Mouse (Mus musculus): ENCODE measurements around the gene Usp10. TPM values are rescaled to one million over a fixed set of nuclear protein-coding genes. Genes with fewer than 3 reads are reported as not detected.

The Usp10 gene
- polyA plus RNA-seq, 1 experiment: 81.9 TPM

DNA sequence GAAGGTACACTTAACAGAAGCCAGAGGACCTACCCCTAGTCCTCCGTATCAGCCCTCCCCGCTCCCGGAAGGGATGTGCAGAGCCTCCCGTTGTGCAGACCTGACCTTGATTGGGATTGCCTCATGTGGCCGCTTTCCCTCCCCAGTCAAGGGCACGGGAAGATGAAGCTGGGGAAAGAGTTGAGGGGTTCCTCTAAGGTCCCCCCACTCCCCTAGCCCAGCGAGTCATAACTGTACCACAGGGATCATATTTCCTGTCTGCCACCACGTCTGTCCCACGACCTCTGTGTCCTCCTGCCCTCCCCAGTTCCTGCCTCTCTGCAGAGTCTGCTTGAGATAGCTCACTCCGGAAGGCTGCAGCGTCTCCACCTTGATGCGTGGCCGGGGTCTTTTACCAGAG, 12.2 kb upstream of the Usp10 start:
- Histone ChIP-seq H3K4me3 (ENCODE audit: extremely low read depth, insufficient read depth, insufficient read length) (no peak overlapping the region), H3K4me1 (ENCODE audit: control insufficient read depth, insufficient read depth, insufficient read length) (peaks cover 2% of the 10 kb centered on the region; the same call in 1 of the 2 replicates), H3K27ac (ENCODE audit: insufficient read depth, low read length) (no peak overlapping the region), H3K27me3 (ENCODE audit: control insufficient read depth, insufficient read depth, low read length) (no peaks in the 10 kb centered on the region), H3K36me3 (ENCODE audit: control insufficient read depth, insufficient read depth, low read length) (no peaks in the 10 kb centered on the region)
- no peak for DNase-seq (ENCODE audit: low read depth in 1 of 2, low spot score in 2 of 2)
- WGBS: 16% methylated on average over 13 of the region's 13 CpGs
- TF ChIP-seq POLR2A (IDR thresholded peaks at IDR 0.05; ENCODE audit: low read depth, low read length) (no peak), CTCF (IDR thresholded peaks at IDR 0.05; ENCODE audit: extremely low read depth, insufficient read depth, insufficient read length, insufficient replicate concordance) (no peak)

DNA sequence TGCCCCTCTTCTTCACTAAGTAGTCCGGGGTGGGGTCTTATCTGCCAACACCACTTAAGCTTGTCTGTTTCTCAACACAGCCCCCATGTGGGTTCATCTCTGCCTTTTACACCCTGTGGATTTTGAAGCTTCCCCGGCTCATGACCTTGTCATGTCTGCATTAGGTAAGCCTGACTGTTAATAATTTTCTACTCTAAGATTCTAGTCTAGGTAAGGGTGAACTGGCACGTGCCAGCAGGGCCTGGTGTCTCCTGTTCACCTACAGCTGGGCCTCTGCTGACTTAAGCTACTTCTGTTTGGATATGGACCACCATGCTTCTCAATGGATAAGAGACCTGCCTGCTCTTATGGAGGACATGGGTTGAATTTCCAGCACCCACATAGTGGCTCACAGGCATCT, 8.8 kb upstream of the Usp10 start:
- Histone ChIP-seq H3K4me1 (ENCODE audit: control insufficient read depth, insufficient read depth, insufficient read length) (peaks cover 2% of the 10 kb centered on the region; the same call in 1 of the 2 replicates), H3K36me3 (ENCODE audit: control insufficient read depth, insufficient read depth, low read length) (no peaks in the 10 kb centered on the region), H3K27ac (ENCODE audit: insufficient read depth, low read length) (no peak overlapping the region), H3K27me3 (ENCODE audit: control insufficient read depth, insufficient read depth, low read length) (no peaks in the 10 kb centered on the region), H3K4me3 (ENCODE audit: extremely low read depth, insufficient read depth, insufficient read length) (no peak overlapping the region)
- WGBS: 83% methylated on average over 3 of the region's 3 CpGs
- no peak for TF ChIP-seq CTCF (IDR thresholded peaks at IDR 0.05; ENCODE audit: extremely low read depth, insufficient read depth, insufficient read length, insufficient replicate concordance)
- TF ChIP-seq POLR2A (IDR thresholded peaks at IDR 0.05; ENCODE audit: low read depth, low read length): no peak
- no peak for DNase-seq (ENCODE audit: low read depth in 1 of 2, low spot score in 2 of 2)

DNA sequence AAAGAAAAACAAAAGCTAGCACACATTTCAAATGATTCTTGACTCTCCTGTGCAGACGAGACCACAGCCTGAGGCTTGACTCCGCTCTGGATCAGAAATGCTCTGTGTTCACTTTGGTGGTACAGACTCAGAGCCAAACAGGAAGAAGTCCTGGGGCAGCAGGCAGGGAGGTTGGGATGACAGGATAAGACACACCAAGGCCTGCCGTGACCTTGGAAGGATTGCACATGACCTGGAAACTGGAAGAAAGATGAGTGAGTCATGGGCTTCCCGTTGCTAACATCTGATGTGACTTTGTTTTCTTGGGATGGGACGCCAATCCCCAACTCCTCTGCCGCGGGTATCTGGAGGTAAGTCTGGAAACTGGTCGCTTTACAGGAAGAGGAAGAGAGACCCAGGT, 8.2 kb upstream of the Usp10 start:
- Histone ChIP-seq H3K4me3 (ENCODE audit: extremely low read depth, insufficient read depth, insufficient read length) (no peak overlapping the region), H3K4me1 (ENCODE audit: control insufficient read depth, insufficient read depth, insufficient read length) (peaks cover 2% of the 10 kb centered on the region; the same call in 1 of the 2 replicates), H3K27me3 (ENCODE audit: control insufficient read depth, insufficient read depth, low read length) (no peaks in the 10 kb centered on the region), H3K36me3 (ENCODE audit: control insufficient read depth, insufficient read depth, low read length) (no peaks in the 10 kb centered on the region), H3K27ac (ENCODE audit: insufficient read depth, low read length) (no peak overlapping the region)
- DNase-seq (ENCODE audit: low read depth in 1 of 2, low spot score in 2 of 2): no peak
- 75% methylated on average over 8 of the region's 8 CpGs for WGBS
- no peak for TF ChIP-seq POLR2A (IDR thresholded peaks at IDR 0.05; ENCODE audit: low read depth, low read length)
- no peak for TF ChIP-seq CTCF (IDR thresholded peaks at IDR 0.05; ENCODE audit: extremely low read depth, insufficient read depth, insufficient read length, insufficient replicate concordance)

DNA sequence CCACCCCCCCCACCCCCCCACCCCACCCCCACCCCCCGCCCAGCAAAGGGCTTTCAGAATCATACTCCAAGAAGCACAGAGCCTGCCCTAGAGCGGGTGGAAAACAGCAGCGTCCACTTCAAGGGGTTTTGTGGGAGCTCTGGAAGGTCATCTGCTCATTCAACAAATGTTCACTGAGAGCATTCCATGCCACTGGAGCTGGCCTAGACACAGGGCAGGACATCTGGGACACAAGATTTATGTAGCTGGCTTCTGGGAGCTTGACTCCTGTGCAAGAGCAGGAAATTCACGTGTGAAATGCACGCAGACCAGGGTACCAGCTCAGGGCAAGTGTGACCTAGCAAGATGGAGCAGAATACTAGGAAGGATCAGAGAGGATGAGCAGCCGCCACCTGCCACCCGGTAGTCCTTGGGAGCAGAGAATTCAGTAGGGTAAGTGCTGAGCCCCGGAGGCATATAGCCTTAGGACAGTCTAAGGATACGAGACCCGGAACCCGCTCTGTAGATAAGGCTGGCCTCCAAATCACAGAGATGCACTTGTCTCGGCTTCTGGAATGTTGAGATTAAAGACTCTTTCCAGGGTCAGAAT, 5.7 kb upstream of the Usp10 start:
- no peak for DNase-seq (ENCODE audit: low read depth in 1 of 2, low spot score in 2 of 2)
- no peaks in the 10 kb centered on the region for H3K4me1 ChIP-seq (ENCODE audit: control insufficient read depth, insufficient read depth, insufficient read length)
- H3K27ac ChIP-seq (ENCODE audit: insufficient read depth, low read length): no peak overlapping the region
- H3K4me3 ChIP-seq (ENCODE audit: extremely low read depth, insufficient read depth, insufficient read length): no peak overlapping the region
- no peak for TF ChIP-seq POLR2A (IDR thresholded peaks at IDR 0.05; ENCODE audit: low read depth, low read length)
- TF ChIP-seq CTCF (IDR thresholded peaks at IDR 0.05; ENCODE audit: extremely low read depth, insufficient read depth, insufficient read length, insufficient replicate concordance): no peak
- no peaks in the 10 kb centered on the region for H3K27me3 ChIP-seq (ENCODE audit: control insufficient read depth, insufficient read depth, low read length)
- H3K36me3 ChIP-seq (ENCODE audit: control insufficient read depth, insufficient read depth, low read length): no peaks in the 10 kb centered on the region
- 81% methylated on average over 12 of the region's 12 CpGs for WGBS

DNA sequence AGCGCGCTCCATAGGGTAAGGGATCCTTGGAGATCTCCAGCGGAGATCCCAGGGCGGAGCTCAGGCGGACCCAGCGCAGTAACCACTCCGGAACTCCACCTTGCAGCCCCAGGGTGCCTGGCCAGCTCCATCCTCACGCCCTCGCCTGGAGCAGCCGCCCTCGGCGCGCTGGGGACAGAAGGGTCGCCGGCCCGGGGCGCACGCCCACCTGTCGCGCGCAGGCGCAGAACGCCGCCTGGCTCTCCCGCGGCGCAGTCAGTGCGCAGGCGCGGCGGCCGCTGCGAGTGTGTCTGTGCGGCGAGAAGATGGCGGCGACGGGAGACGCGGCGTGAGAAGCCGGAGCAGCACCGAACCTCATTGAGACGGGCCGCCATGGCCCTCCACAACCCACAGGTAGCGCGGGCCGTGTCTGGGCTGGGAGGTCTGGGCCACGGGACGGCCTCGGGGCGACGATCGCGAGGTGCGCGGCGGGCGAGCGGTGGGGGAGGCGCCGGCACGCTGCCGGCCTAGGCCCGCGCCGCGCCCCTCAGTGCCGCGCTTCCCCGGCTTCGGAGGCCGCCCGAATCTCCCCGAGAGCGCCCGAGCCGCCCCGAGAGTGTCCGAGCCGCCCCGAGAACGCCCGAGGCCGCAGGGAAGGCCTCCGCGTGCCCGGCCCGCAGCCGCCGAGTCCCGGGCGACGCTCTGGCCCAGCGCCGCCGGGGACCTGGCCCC, 542 bp downstream of the Usp10 start, which contains the start of gene Gm20388:
Gene Gm20388, plus strand, starts transcription at position 295 of the 711 bp plus-strand sequence.
- H3K36me3 ChIP-seq (ENCODE audit: control insufficient read depth, insufficient read depth, low read length): no peaks in the 10 kb centered on the region
- DNase-seq (ENCODE audit: low read depth in 1 of 2, low spot score in 2 of 2): peak; percentile 76 to 88
- under 1% methylated on average over 97 of the region's 97 CpGs for WGBS
- peak within 1 kb of the TSS; percentile 100 for H3K4me3 ChIP-seq (ENCODE audit: extremely low read depth, insufficient read depth, insufficient read length)
- TF ChIP-seq POLR2A (IDR thresholded peaks at IDR 0.05; ENCODE audit: low read depth, low read length): peak; percentile 73
- no peak for TF ChIP-seq CTCF (IDR thresholded peaks at IDR 0.05; ENCODE audit: extremely low read depth, insufficient read depth, insufficient read length, insufficient replicate concordance)
- no peaks in the 10 kb centered on the region for H3K27me3 ChIP-seq (ENCODE audit: control insufficient read depth, insufficient read depth, low read length)
- peaks cover 8% of the 10 kb centered on the region; the same call in 1 of the 2 replicates for H3K4me1 ChIP-seq (ENCODE audit: control insufficient read depth, insufficient read depth, insufficient read length)
- peak within 1 kb of the TSS; percentile 97 for H3K27ac ChIP-seq (ENCODE audit: insufficient read depth, low read length)

DNA sequence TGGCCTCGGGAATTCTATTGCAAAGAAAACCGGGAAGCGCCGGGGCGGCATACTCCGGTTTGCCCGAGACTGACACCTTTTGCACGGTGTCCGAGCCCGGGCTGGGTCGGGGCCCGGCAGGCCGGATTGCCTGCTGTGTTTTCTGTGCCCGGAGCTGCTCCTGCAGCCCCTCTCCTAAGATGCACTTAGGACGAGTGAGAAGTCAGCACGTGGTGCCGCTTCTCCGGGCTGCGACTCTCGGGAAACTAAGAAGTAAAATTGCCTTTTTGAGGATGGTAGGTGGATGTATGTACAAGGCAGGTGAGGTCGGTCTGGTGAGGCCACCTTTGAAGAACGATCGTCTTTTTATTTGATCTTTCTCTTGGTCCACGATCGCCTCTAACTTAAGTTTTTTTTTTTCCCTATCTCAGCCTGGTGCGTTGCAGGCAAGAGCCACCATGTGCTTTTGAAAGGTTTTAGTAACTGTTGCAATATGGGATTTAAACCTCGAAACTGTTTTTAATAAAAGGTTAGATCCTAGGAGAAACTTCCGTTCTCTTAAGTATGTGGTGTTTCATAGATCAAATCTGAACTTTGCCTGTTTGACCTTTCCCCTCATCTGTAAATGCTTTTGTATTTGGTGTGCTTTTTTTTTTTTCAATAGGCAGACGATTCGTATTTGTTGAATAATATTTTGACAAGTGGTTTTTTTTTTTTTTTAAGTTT, 1.2 kb downstream of the Usp10 start:
- peaks cover 8% of the 10 kb centered on the region; the same call in 1 of the 2 replicates for H3K4me1 ChIP-seq (ENCODE audit: control insufficient read depth, insufficient read depth, insufficient read length)
- TF ChIP-seq CTCF (IDR thresholded peaks at IDR 0.05; ENCODE audit: extremely low read depth, insufficient read depth, insufficient read length, insufficient replicate concordance): no peak
- no peak for TF ChIP-seq POLR2A (IDR thresholded peaks at IDR 0.05; ENCODE audit: low read depth, low read length)
- no peaks in the 10 kb centered on the region for H3K27me3 ChIP-seq (ENCODE audit: control insufficient read depth, insufficient read depth, low read length)
- DNase-seq (ENCODE audit: low read depth in 1 of 2, low spot score in 2 of 2): no peak
- WGBS: 2% methylated on average over 30 of the region's 30 CpGs
- peak overlapping the region; percentile 100 for H3K4me3 ChIP-seq (ENCODE audit: extremely low read depth, insufficient read depth, insufficient read length)
- H3K36me3 ChIP-seq (ENCODE audit: control insufficient read depth, insufficient read depth, low read length): no peaks in the 10 kb centered on the region
- H3K27ac ChIP-seq (ENCODE audit: insufficient read depth, low read length): no peak overlapping the region; the same call in 1 of the 2 replicates
